Mouse (Mus musculus) heart, embryonic 11.5 days (tissue): ENCODE results near the gene Pdk2. TPM values are rescaled to one million over a fixed set of nuclear protein-coding genes. Genes with fewer than 3 reads are reported as not detected.

Source experiments
- ATAC-seq: fragments of 200-750 bp; cut with Nextera tagmentation; replicated peaks from 2 replicates; pipeline ENCODE4 v1.8.0; 2017; ENCODE audit warnings: moderate library complexity; ENCODE audit not compliant: insufficient number of reproducible peaks, low FRiP score, low TSS enrichment
- H3K27ac ChIP-seq: fragments of 300-500 bp; sonication (generic); 2 replicates; pipeline ENCODE4 v1.5.1; 2014; ENCODE audit warnings: mild to moderate bottlenecking, low read depth, low read length
- H3K27me3 ChIP-seq: fragments of 300-500 bp; sonication (generic); 2 replicates; pipeline ENCODE4 v1.6.1; 2014; ENCODE audit warnings: mild to moderate bottlenecking, low read length, mixed read lengths; ENCODE audit not compliant: control insufficient read depth, insufficient read depth
- H3K36me3 ChIP-seq: fragments of 300-500 bp; sonication (generic); 2 replicates; pipeline ENCODE4 v1.6.1; 2014; ENCODE audit warnings: mild to moderate bottlenecking, low read length, moderate library complexity, mixed read lengths; ENCODE audit not compliant: control insufficient read depth, insufficient read depth
- H3K4me1 ChIP-seq: fragments of 300-500 bp; sonication (generic); 2 replicates; pipeline ENCODE4 v1.6.1; 2014; ENCODE audit warnings: low read length; ENCODE audit not compliant: control insufficient read depth, insufficient read depth
- H3K4me2 ChIP-seq: fragments of 300-500 bp; sonication (generic); 2 replicates; pipeline ENCODE4 v1.6.1; 2014; ENCODE audit warnings: mild to moderate bottlenecking, moderate library complexity
- H3K4me3 ChIP-seq: fragments of 300-500 bp; sonication (generic); 2 replicates; pipeline ENCODE4 v1.5.1; 2014; ENCODE audit warnings: low read depth, low read length
- H3K9ac ChIP-seq: fragments of 300-500 bp; sonication (generic); 2 replicates; pipeline ENCODE4 v1.6.1; 2014; ENCODE audit warnings: mild to moderate bottlenecking, low read depth, low read length, moderate library complexity
- H3K9me3 ChIP-seq: fragments of 300-500 bp; sonication (generic); replicated peaks from 2 replicates; pipeline ENCODE4 v1.6.1; 2016; ENCODE audit warnings: low read length; ENCODE audit not compliant: control insufficient read depth
- WGBS: fragments of 180-500 bp; shearing (Covaris S2); extraction: QIAGEN DNeasy Blood & Tissue Kit; methylation state at CpG from one replicate; pipeline ENCODE4 v1.1.7; 2014; ENCODE audit not compliant: insufficient replicate concordance; 5-methylcytosine and 5-hydroxymethylcytosine counted together
- polyA plus RNA-seq: library from polyadenylated mRNA; unstranded; fragments of >200 nt; fragmentation: Nextera tagmentation; extraction: Ambion mirVana; gene quantifications from 2 replicates; pipeline ENCODE4 v1.2.1, GENCODE M21; 2014

The Pdk2 gene
- polyA plus RNA-seq = 45.6 and 53.0 TPM in 2 replicates

DNA sequence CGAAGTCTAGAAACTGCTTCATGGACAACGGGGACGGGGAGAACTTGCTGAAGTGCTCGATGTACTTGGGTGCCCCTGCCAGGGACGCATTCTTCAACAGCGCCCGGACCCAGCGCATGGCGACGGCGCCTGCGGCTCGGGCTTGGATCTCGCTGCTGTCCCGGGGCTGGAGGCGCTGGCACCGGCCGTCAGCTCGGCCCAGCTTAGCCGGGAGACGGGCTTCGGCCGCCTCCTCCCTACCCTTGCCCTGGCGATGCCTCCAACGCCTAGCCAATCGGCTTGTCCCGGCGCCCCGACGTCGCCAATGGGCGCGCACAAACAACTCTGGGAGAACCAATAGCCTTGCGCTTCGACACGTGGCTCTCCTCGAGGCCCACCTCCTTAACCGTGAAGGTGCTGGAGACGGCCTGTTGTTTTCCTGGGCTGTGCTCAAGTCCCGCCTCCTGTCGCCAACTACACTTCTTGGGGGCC is at the start of gene Pdk2:
TSS of gene Pdk2 (minus strand) at position 216 of the 471 bp plus-strand sequence.
- under 1% methylated on average over 41 of the region's 41 CpGs for WGBS
- H3K4me3 ChIP-seq = peak within 1 kb of the TSS; percentile 79
- H3K27me3 ChIP-seq = peaks cover 9% of the 10 kb centered on the region; the same call in 1 of the 2 replicates
- H3K9ac ChIP-seq = peak within 1 kb of the TSS; percentile 83
- H3K36me3 ChIP-seq = peaks cover 4% of the 10 kb centered on the region; the same call in 1 of the 2 replicates
- peak; percentile 95 for ATAC-seq
- peaks cover 8% of the 10 kb centered on the region for H3K4me1 ChIP-seq
- H3K9me3 ChIP-seq = no peaks in the 10 kb centered on the region
- H3K27ac ChIP-seq = peak within 1 kb of the TSS; percentile 81
- peak within 1 kb of the TSS; percentile 78 for H3K4me2 ChIP-seq

DNA sequence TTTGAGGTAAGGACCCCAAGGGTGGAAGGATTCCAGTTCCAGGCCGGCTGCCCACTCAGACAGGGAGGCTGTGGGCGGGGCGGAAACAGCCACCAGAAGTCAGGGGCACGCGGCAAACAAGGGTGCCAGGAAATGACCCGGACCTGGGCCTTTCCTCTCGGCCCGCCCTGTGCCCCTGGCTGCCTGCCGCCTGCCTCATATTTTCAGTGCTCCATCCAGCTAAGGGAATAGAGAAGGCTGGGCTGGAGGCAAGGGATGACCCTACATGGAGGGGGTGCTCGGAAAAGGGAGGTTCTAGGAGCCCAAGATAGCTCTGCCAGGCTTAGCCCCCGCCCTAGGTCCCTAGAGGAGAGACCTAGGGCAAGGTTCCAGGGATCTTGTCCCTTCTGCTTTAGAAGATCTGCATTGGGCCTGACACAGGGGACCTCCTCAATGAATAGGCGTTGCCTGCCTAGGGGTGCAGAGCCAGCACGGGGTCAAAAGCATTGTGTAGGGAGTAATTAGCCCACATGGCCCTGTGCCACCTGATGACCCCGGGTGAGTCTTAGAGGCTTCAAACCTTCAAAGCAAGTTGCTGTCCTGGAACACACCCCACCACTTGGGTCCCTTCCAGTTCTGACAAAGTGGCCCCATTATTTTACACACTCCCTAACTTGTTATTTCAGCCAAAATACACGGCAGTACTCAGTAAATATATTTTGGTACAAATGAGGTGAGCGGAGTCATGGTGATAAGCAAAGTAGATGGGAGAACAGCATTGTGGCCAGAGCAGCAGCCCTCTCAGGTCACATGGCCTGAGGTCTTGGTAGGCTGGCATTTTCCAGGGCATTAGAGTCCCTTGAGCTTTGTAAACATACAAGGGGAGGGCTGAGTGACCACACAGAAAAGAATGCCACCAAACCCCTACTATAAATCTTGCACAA is 48.0 kb upstream of the Pdk2 start:
- Histone ChIP-seq H3K36me3 (no peaks in the 10 kb centered on the region), H3K27ac (no peak overlapping the region; the same call in 1 of the 2 replicates), H3K9ac (0 out of 2 replicates have a peak overlapping the region, but pooled peaks have one; percentile 16), H3K4me3 (no peak overlapping the region), H3K9me3 (no peaks in the 10 kb centered on the region), H3K4me2 (no peak overlapping the region; the same call in 1 of the 2 replicates), H3K4me1 (peaks cover 28% of the 10 kb centered on the region), H3K27me3 (no peaks in the 10 kb centered on the region)
- ATAC-seq = no peak
- WGBS = 67% methylated on average over 16 of the region's 16 CpGs

DNA sequence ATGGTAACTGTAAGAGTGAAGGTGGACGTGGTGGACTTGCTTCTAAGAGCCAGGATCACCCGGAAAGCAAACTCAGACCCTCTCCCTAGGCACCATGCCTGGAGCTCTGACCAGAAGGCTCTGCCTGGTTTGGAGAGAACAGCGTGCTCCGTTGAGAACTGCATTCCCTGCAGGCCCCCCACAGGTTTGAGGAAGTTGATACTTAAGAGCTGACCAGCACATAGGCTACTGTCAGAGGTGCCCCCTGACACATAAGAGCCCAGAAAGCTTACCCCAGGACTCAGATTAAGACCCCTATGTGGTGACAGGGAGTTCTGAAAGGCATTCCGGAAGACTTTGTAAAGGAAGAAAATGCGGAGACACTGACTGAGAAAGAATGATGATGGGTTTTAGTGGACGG is 47.1 kb upstream of the Pdk2 start:
- H3K4me1 ChIP-seq = peaks cover 28% of the 10 kb centered on the region
- no peaks in the 10 kb centered on the region for H3K9me3 ChIP-seq
- no peaks in the 10 kb centered on the region for H3K36me3 ChIP-seq
- H3K4me3 ChIP-seq = no peak overlapping the region
- no peaks in the 10 kb centered on the region for H3K27me3 ChIP-seq
- no peak overlapping the region for H3K9ac ChIP-seq
- no peak overlapping the region; the same call in 1 of the 2 replicates for H3K27ac ChIP-seq
- 42% methylated on average over 7 of the region's 7 CpGs for WGBS
- H3K4me2 ChIP-seq = no peak overlapping the region
- no peak for ATAC-seq

DNA sequence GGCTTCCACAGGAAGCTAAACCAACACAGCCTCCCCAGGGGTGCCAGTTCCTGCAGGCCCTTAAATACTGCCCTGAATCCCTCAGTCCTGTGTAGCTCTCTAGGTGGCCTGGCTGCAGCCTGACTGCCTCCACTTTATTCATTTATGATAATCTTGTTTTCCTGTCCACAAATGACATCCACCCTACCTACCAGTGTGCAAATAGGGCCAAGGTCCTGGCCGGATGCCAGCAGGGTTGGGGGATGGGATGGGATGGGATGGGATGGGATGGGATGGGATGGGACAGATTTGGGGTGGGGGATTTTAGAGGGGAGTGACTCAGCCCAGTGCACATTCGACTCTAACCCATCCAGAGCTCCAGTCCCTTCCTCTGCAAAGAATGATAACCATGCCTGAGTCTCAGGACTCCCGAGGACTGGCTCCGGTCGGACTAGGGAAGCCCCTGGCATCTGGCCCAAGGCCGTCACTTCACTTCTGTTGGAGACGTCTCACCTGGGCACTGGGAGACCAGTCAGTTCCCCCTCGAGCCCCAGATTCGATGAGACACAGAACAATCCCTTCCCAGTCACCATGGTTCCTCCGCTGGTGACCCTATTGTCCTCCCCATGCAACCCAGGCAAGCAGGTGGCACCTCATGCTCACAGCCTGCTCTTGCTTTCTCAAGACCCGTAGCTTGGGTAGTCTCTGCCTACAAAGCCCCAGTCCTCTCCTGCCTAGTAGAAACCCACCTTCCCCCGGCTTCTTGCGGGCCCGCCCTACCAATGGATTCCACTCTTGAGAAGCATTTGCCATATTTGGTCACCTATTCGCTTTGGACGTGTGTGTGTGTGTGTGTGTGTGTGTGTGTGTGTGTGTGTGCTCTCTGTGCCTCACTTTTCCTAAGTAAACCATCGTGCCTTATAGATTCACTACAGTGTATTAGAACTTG is 46.4 kb upstream of the Pdk2 start:
- H3K27me3 ChIP-seq = no peaks in the 10 kb centered on the region
- ATAC-seq = 0 out of 2 replicates have a peak, but pooled peaks have one; percentile 22
- peaks cover 28% of the 10 kb centered on the region for H3K4me1 ChIP-seq
- WGBS = 42% methylated on average over 17 of the region's 17 CpGs
- H3K4me3 ChIP-seq = no peak overlapping the region
- H3K36me3 ChIP-seq = no peaks in the 10 kb centered on the region
- H3K9ac ChIP-seq = no peak overlapping the region
- H3K4me2 ChIP-seq = no peak overlapping the region
- H3K9me3 ChIP-seq = no peaks in the 10 kb centered on the region
- H3K27ac ChIP-seq = no peak overlapping the region

DNA sequence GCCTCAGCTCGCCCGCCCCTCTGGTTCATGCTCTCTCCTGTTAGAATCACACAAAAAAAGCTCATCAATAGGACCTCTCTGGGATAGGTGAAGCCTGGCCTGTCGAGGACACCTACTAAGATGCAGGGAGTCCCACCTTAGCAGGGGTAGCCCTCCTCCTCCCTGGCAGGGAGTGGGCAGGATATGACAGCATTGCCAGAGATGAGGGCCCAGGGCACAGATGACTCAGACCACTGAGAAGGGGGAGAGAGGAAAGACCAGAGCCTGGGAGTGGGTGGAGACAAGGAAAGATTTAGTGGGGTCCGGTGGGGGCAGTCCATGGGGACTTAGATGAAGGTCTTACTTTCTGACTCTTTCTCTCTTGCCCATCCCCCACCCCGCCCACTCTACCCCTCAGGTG is 45.1 kb upstream of the Pdk2 start:
- 35% methylated on average over 5 of the region's 5 CpGs for WGBS
- ATAC-seq = no peak
- no peak overlapping the region for H3K27ac ChIP-seq
- peaks cover 28% of the 10 kb centered on the region for H3K4me1 ChIP-seq
- H3K9ac ChIP-seq = no peak overlapping the region
- H3K4me2 ChIP-seq = no peak overlapping the region
- H3K27me3 ChIP-seq = no peaks in the 10 kb centered on the region
- no peaks in the 10 kb centered on the region for H3K36me3 ChIP-seq
- H3K9me3 ChIP-seq = no peaks in the 10 kb centered on the region
- H3K4me3 ChIP-seq = no peak overlapping the region

DNA sequence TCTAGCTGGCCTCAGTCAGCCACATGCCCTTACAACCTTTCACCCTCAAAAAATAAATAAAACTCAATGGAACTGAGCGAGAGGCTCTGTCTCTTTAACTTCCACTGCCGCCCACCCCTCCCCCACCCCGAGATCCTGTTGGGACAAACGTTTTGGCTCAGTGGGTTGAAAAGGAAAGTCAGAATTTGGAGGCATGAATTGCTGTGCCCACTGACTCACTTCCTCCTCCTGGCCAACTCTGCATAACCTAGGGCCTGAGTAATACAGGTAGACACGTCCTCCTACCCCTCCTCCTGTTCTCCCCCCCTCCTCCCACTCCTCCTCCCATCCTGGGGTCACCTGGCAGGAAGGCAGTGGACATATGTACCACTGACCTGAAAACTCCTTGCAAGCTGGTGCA is 44.6 kb upstream of the Pdk2 start:
- Histone ChIP-seq H3K4me3 (no peak overlapping the region), H3K27ac (no peak overlapping the region), H3K27me3 (no peaks in the 10 kb centered on the region), H3K4me2 (no peak overlapping the region), H3K36me3 (no peaks in the 10 kb centered on the region), H3K9me3 (no peaks in the 10 kb centered on the region), H3K4me1 (peaks cover 28% of the 10 kb centered on the region), H3K9ac (no peak overlapping the region)
- ATAC-seq = no peak
- WGBS = 15% methylated on average over 5 of the region's 5 CpGs

DNA sequence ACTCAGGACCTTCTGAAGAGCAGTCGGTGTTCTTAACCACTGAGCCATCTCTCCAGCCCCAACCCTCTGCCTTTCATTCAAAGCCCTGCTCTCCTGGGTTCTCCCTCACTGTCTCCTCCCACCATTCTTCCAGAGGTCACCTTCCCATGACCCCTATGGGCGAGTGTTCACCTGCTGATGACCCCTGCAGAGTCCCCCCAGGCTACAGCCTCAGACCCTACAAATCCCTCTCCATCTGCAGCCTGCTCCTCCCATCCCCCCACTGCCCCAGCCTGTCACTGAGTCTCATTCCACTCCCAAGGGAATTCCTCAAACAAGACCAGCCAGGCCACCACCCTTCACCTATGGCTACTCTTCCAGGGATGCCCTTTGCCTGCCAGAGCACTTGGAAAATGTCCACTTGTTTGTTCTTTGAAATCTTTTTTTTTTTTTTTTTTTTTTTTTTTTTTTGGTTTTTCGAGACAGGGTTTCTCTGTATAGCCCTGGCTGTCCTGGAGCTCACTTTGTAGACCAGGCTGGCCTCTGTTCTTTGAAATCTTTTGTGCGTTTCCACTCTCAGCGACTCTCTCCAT is 43.7 kb upstream of the Pdk2 start:
- H3K36me3 ChIP-seq = no peaks in the 10 kb centered on the region
- peaks cover 30% of the 10 kb centered on the region for H3K4me1 ChIP-seq
- H3K4me2 ChIP-seq = no peak overlapping the region
- no peaks in the 10 kb centered on the region for H3K9me3 ChIP-seq
- no peak overlapping the region for H3K9ac ChIP-seq
- no peaks in the 10 kb centered on the region for H3K27me3 ChIP-seq
- no peak overlapping the region for H3K4me3 ChIP-seq
- no peak for ATAC-seq
- 36% methylated on average over 5 of the region's 5 CpGs for WGBS
- no peak overlapping the region for H3K27ac ChIP-seq

DNA sequence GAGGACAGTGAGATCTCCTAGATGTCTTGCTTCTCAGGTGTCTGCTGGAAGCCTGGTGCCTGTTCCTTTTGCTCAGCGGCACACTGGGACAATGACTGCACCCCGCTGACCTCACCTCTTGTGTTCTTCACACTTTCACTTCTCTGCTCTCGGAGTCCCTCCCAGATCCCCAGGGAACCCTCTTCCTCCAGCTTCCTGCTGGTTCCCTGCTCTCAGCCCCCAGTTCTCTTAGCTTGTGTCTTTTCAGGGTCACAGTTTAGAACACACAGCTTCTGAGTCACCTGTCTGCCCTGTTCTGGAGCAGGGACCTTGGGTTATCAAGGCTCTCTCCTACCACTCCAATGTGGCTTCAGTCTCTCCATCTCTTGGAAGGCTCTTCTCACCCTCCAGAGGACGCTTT is 43.0 kb upstream of the Pdk2 start:
- Histone ChIP-seq H3K27ac (no peak overlapping the region), H3K9me3 (no peaks in the 10 kb centered on the region), H3K4me2 (no peak overlapping the region), H3K36me3 (no peaks in the 10 kb centered on the region), H3K9ac (no peak overlapping the region), H3K4me1 (peaks cover 37% of the 10 kb centered on the region), H3K27me3 (no peaks in the 10 kb centered on the region), H3K4me3 (no peak overlapping the region)
- no peak for ATAC-seq
- 20% methylated on average over 4 of the region's 4 CpGs for WGBS
